Mouse (Mus musculus): ENCODE measurements around the gene Tnni3.

Tnni3 gene

DNA sequence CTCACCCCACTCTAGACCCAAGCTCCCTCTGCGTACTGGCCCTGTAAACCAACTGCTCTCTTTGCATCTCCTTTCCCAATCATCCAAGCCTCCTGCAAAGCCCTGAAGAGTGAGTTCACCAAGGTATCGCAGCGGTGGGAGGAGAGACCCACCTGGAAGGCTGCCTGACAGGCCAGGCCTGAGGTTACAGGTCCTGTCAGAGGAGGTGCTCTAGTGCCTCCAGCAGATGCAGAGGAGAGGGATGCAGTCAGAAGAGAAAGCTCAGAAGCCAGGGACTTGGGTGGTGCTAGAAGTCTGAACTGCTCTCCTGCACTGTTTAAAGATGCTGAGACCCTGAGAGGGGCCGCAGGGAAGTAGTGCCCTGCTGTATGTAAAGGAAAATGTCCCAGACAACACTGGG, 25.0 kb downstream of the Tnni3 start:
- DNase-seq (ENCODE audit: extremely low spot score), result no peak

DNA sequence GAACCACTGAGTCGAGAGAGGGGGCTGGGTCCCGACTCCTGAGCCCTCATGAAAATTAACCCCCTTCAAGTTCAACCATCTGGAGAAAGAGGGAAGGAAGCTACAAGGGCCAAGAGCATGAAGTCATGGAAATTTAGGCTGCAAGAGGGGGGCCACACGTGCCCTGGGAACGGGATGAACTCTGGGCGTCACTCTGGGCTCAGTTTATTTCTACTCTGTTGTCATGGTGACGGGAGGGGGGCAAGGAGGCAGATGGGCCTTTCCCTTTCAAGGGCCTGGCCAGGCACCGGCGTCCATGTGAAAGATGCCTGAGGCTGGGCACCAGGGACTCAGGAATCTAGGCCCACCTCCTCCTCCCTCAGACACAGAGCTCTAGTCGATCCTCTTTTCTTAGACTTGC, 25.8 kb downstream of the Tnni3 start:
- DNase-seq (ENCODE audit: extremely low spot score), result no peak

DNA sequence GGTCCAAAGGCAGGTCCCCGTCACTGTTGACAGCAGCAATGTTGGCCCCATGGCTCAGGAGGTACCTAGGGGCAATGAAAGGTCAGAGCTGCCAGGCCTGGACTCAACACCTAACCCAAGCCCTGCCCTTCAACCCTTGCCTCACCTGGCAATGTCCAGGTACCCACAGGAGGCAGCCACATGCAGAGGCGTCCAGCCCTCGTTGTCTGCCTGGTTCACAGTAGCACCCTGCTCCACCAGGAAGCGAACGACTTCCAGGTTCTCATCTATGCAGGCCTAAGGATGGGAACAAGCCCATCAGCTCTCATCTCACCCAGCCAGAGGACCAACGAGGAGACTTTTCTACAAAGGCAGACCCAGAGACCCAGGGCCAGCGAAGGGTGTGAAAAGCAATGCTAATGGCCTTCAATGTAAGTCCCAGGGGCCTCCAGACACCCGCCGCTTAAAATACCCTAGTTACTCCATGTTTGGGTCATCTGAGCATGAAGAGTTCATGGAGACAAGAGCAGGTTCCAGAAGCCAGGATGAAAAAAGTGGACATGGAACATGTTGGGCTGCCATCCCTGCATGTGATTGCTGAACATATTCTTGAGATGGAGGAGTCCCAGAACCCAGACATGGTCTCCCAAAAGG, 26.6 kb downstream of the Tnni3 start:
- no peak for DNase-seq (ENCODE audit: extremely low spot score)

DNA sequence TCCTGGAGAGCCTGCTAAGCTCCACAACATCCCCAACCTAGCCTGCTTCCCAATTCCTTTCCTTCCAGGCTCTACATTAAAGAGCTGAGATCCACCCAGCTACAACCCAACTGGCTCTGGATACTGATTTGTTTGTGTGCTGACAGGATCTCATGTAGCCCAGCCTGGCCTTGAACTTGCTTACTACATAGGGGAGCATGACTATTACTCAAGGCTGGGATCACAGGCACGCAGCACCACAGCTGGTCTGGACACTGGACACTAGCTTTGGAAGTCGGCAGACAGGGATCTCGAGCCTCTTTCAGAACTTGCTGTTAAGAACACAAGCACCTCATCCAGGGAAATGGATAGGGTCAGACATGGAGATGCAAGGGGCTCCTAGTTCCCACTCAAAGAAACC, 27.6 kb downstream of the Tnni3 start:
- no peak for DNase-seq (ENCODE audit: extremely low spot score)

DNA sequence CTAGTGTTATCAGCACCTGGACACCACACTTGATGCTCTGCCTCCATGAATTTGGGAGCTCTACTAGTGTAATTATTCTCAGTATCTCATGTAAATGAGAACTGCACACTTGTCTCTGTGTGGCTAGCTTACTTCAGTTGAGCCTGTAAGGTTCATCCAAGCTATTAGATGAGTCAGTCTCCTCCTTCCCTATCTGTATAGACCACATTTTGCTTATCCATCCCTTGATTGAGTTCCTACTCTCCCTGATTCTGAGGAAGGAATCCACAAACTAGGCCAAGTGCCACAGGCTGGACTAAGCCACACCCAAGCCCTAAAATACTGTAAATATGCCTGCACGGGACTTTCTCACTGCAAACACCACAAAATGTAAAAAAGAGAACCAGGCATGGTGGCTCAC, 30.0 kb downstream of the Tnni3 start:
- no peak for DNase-seq (ENCODE audit: extremely low spot score)

DNA sequence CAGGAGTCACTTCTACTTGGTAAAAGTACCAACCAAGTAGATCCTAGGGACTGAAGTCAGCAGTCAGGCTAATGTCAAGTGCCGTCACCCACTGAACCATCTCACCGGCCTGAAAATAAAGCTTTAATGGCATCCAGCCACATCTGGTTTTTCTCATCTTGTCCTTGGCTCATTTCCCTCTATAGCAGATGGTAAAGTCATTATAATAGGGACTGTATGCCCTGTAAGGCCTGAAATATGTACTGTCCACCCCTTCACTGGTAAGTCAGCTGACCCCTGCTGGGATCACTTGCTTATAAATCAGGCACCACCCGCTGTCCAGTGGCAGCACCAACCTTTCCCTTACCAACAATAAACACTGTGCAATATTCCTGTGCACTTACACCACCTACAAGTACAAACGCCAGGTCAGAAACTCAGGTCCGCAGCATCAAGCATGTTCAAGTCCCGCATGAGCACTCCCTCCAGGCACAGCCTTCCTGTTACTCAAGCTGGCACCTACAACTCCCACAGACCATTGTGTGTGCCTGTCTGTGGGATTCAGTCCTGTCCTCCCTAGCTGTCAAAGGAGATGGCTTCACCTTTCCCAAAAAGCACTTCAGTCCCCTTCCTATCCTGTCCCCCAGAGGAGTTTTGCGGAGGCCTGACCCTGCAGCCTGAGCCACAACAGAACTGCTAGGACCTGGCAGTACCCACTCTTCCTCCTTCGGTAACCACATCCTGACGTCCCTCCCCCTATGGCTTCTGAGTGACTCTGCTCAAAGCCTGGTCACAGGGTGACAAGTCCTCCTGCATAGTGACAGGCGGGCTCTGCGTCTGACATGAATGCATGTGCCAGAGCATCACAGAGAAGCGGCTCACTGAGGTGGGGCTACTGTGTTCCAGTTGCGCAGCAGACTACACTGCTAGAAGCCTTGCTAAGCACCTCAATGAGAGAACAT, 31.5 kb downstream of the Tnni3 start:
- DNase-seq (ENCODE audit: extremely low spot score), result no peak

DNA sequence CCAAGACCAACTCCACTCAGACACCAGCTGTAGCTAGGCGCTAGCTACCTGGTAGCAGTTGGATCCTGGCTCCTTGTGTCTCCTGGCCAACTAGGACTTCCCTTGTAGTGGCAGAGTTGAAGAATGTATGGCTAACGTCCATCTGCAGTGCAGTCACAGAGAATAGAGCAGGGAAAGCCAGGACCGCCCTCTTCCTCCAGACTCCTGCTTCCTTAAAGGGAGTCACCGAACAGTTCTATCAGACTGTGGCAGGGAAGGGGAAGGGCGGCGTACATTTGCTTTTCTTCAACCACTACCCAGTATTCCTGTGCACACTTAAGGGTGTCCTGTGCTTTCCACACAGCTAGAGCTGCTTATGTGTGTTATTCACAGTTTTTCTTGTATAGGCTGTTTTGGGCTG, 32.7 kb downstream of the Tnni3 start:
- DNase-seq (ENCODE audit: extremely low spot score), result no peak

DNA sequence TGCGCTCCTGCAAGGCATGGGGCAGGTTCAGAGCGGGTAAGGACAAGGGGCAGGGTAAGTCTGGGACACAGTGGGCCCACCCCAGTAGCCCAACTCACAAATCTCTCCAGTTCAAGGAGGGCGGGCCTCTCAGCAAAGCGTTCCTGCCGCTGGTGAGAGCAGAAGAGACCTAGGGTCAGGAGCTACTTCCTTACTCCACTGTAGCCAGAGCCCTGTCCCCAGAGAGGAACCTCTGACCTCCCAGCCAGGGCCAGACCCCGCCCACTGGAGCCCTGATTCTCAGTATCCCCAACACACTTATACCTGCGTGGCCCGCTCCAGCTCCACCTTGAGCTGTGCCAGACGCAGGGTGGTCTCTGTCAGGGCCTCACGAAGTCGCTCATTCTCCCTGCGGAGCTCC, 41.7 kb downstream of the Tnni3 start:
- no peak for DNase-seq (ENCODE audit: extremely low spot score)

DNA sequence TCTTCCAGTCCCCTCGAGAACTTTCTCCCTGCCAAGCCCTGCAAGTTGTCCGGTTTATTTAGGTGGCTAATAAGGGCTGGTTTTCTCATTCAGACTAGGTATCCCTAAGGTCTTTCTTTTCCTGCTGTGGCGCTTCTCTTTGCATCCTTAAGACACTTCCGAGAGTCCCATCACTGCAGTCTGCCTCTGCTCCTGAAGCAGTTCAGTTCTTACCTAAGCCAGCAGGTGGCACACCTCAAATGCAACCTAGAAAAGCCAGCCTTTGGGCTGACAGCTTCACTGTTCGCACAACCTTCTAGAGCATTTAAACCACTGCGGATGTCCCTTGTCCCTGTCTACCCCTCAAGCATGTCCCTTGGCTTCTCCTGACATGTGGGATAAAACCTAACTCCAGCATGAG, 44.4 kb downstream of the Tnni3 start:
- peak; percentile 42 for DNase-seq (ENCODE audit: extremely low spot score)

DNA sequence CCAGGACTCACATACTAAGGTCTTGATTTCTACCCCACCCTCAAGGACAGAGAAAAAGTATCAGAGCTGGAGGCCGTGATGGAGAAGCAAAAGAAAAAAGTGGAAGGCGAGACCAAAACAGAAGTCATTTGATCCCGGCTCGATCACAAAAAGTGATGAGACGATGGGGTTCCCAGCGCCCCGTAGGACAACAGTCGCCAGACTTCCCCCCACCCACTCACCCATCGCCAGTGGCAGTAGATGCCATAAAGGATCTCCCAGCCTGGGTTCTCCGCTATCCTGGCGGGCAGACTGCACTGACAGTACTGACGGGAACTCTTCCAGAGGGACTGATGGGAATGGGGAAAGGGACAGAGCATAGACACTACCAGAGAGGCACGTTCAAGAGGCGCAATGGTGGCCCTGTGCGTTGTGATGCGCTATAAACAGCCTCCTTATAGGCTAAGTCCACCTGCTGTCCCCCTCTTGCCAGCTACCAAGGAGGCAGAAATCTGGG, 45.2 kb downstream of the Tnni3 start:
- DNase-seq (ENCODE audit: extremely low spot score), result no peak

DNA sequence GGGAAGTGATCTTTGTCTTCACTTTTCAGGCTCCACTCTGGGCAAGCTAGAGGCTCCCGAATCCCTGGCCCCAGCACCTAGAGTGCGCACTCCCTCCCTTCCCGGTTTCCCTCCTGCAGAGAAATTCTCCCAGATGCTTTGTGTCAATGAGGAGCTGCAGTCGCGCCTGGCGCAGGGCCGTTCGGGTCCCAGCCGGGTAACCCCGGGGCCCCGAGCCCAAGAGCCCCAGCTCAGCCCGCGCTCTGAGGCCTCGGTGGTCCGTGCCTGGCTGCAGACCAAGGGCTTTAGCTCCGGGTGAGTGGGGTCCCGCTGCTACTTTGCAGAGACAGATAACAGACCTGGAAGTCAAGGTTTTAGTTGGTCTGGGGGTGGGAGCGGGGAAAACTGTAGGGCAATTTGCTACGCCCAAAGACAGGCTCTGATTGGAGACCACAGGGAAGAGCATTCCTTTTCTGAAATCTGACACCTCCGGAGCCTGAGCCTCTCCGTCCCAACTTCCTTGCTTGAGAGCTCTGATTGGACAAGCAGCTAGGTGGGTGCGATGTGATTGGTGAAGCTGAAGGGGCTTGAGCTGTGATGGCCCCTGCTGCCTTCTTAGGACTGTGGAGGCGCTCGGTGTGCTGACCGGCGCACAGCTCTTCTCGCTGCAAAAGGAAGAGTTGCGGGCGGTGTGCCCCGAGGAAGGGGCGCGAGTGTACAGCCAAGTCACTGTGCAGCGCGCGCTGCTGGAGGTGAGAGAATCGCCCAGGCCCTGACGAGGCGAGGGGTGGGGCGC, 45.8 kb downstream of the Tnni3 start:
- peak; percentile 88 for DNase-seq (ENCODE audit: extremely low spot score)

DNA sequence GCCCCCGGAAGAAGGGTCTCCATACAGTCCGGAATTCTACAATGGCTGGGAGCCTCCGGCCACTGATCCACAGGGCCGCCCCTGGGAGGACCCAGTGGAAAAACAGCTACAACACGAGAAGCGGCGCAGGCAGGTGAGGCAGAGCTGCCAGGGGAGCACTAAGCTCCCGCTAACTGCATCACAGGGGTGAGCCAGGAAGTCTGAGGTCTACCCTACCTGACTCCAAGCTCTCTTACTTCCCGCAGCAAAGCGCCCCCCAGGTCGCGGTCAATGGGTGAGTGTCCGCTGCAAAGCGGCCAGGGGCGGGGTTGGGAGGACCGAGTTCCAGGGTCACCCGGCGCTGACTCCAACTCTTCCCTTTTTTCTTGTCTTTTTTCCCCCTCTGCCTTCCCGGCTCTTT, 50.1 kb downstream of the Tnni3 start:
- no peak for DNase-seq (ENCODE audit: extremely low spot score)

DNA sequence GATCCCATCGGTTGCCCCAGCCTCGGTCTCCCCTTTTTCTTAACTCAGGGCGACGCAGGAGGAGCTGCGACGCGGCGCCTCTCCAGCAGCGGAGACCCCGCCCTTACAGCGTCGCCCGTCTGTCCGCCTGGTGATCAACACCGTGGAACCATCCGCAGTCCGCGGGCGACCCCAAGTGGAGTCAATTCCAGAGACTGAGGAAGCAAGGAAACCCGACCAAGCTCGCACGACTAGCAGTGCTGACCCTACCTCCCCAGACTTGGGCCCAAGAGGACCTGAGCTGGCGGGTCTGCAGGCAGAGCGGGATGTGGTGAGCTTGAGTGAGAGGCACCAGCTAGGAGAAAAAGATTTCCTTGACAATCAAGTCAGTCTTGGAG, 52.9 kb downstream of the Tnni3 start:
- peak; percentile 78 for DNase-seq (ENCODE audit: extremely low spot score)

DNA sequence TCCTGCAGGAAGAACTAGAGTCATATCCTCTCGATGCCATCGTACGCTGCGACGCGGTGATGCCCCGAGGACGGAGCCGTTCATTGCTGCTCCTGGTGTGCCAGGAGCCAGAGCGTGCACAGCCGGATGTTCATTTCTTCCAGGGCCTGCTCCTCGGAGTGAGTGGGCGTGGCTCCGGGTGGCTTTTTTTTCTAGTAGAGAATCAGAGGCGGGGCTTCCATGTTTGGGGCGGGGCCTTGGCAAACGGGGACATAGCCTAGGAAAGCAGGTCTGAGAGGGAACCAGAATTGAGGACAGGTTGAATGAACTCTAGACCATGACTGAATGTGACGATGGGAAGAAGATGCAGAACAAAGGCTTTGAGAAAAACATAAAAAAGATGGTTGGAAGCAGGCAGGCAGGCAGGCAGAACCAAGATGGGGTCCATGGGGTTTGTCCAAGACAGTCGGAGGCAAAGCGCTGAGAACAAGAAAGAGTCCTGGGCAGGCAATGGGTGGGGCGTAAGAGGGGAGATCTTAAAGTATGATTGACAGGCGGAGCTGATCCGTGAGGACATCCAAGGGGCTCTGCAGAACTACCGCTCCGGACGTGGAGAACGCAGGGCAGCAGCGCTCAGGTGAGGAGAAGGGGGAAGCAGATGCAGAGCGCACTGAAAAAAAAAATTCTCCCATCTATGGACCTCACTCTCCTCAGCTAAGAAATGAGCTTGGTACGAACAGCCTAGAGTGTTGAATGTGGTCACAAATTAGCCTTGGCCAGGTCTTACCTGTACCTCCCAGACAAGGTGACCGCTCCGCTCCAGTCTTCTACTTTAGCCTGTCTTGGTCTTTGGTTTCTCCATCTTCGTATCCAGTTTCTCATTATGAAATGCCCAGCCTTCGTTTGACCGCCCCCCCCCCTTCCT, 53.5 kb downstream of the Tnni3 start:
- DNase-seq (ENCODE audit: extremely low spot score), result peak; percentile 75

Measured in embryo, embryonic 9.5 days (tissue).